Mouse (Mus musculus) kidney, adult 2 months (tissue): ENCODE data around the gene Capzb.
A peak's percentile ranks its signal among the peaks of the same experiment; 100 is the strongest.

Source experiments
- CTCF ChIP-seq: fragments of 200-500 bp; conservative IDR thresholded peaks from 2 replicates; pipeline ENCODE4 v1.5.1; 2011; ENCODE audit warnings: low read depth, mild to moderate bottlenecking, control low read depth, low read length, moderate library complexity, mixed read lengths; ENCODE audit not compliant: insufficient read depth, insufficient read length
- POLR2A ChIP-seq: fragments of 200-500 bp; IDR thresholded peaks from one replicate; pipeline ENCODE4 v1.6.1; 2011; ENCODE audit warnings: low read depth, low read length, control low read depth

DNA sequence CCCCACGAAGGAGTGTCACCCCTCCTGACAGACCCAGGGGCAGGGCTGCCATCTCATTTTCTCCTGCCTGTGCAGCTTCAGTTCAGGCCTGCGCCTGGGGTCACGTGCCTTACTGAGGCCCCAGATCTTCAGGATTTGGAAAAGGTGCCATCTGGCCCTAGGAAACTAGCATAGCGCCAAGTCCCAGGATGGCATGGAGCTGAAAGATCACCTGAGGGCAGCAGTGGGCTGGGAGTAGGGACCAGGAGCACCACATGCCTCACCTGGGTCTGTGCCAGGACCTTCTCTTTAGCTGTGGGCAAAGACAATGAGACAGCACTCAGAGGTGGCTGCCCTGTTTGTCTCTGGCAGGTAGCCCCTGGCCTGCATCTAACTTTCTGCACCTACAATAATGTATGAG, 104.9 kb downstream of the Capzb start:
- TF ChIP-seq CTCF (peak; percentile 38), POLR2A (no peak)
